Mouse (Mus musculus) lung, embryonic 15.5 days (tissue): Measurements from ENCODE around the gene Gm7980. TPM values are rescaled to one million over a fixed set of nuclear protein-coding genes. Genes with fewer than 3 reads are reported as not detected.
"Not testable (repeated sequence)": the region's sequence is repeated elsewhere in the genome, so short reads cannot be mapped to it uniquely, and the experiment has no call there.

Experiments
- ATAC-seq: fragments of 200-750 bp; cut with Nextera tagmentation; 2 replicates; pipeline ENCODE4 v1.8.0; 2017; ENCODE audit warnings: moderate number of reproducible peaks, borderline replicate concordance; ENCODE audit not compliant: low FRiP score, low TSS enrichment; ENCODE audit errors: extremely low read depth
- H3K27ac ChIP-seq: fragments of 300-500 bp; sonication (generic); 2 replicates; pipeline ENCODE4 v1.5.1; 2015; ENCODE audit warnings: moderate library complexity, mild to moderate bottlenecking, inconsistent platforms
- H3K27me3 ChIP-seq: fragments of 300-500 bp; sonication (generic); 2 replicates; pipeline ENCODE4 v1.6.1; 2015; ENCODE audit warnings: inconsistent platforms
- H3K36me3 ChIP-seq: fragments of 300-500 bp; sonication (generic); 2 replicates; pipeline ENCODE4 v1.6.1; 2015; ENCODE audit warnings: inconsistent platforms
- H3K4me1 ChIP-seq: fragments of 300-500 bp; sonication (generic); 2 replicates; pipeline ENCODE4 v1.6.1; 2015; ENCODE audit warnings: inconsistent platforms
- H3K4me2 ChIP-seq: fragments of 300-500 bp; sonication (generic); 2 replicates; pipeline ENCODE4 v1.6.1; 2015; ENCODE audit warnings: inconsistent platforms, mild to moderate bottlenecking, moderate library complexity
- H3K4me3 ChIP-seq: fragments of 300-500 bp; sonication (generic); 2 replicates; pipeline ENCODE4 v1.5.1; 2015; ENCODE audit warnings: mild to moderate bottlenecking, inconsistent platforms
- H3K9ac ChIP-seq: fragments of 300-500 bp; sonication (generic); 2 replicates; pipeline ENCODE4 v1.6.1; 2015; ENCODE audit warnings: inconsistent platforms
- H3K9me3 ChIP-seq: fragments of 300-500 bp; sonication (generic); 2 replicates; pipeline ENCODE4 v1.6.1; 2016; ENCODE audit warnings: inconsistent platforms
- WGBS: fragments of 180-500 bp; shearing (Covaris S2); methylation state at CpG from one replicate; pipeline ENCODE4 v1.1.7; 2015; 5-methylcytosine and 5-hydroxymethylcytosine counted together
- polyA plus RNA-seq: library from polyadenylated mRNA; unstranded; fragments of >200 nt; fragmentation: Nextera tagmentation; extraction: Ambion mirVana; gene quantifications from 2 replicates; pipeline ENCODE4 v1.2.1, GENCODE M21; 2015

The Gm7980 gene
- polyA plus RNA-seq: not detected in 2 replicates

- H3K4me1 ChIP-seq, H3K9ac ChIP-seq, H3K4me2 ChIP-seq, H3K36me3 ChIP-seq, H3K4me3 ChIP-seq, ATAC-seq, H3K9me3 ChIP-seq, H3K27me3 ChIP-seq, H3K27ac ChIP-seq: not testable (repeated sequence)
- WGBS: no CpG with 5 or more reads among the region's 2 CpGs
These were observed at the start of gene Gm7980 for GRCm38 (mm10) chr14:41907190-41907589. Gene Gm7980, minus strand, starts transcription at chr14:41907290.

- ATAC-seq, H3K9me3 ChIP-seq, H3K4me3 ChIP-seq, H3K27ac ChIP-seq, H3K4me1 ChIP-seq, H3K36me3 ChIP-seq, H3K27me3 ChIP-seq, H3K9ac ChIP-seq, H3K4me2 ChIP-seq: not testable (repeated sequence)
- 89% methylated on average over 2 of the region's 2 CpGs for WGBS
These were observed 36.6 kb upstream of the Gm7980 start, which contains the start of gene 1700024B05Rik for GRCm38 (mm10) chr14:41943695-41944094. Gene 1700024B05Rik, plus strand, starts transcription at chr14:41943995.

DNA sequence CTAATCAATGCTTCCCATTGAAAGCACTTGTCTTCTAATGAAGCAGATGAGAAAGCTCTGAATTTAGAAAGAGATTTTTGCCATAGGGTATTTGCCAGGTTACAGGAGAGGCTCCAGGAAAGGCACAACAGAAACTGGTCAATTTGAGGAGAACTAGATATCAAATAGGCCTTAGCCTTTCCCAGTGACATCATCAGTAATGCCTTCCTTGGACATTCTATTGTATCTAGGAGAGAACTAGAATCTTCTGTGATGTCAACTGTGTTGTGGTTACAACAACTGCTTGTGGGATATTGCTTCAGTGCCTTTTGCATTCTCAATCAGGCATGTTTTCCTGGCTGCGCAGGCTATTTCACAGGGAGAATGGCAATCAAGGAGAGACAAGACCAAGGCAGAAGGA, 17.6 kb upstream of the Gm7980 start, which contains the start of gene 1700049E17Rik1:
Gene 1700049E17Rik1, plus strand, starts transcription at position 301 of the 400 bp plus-strand sequence.
- H3K27ac ChIP-seq, ATAC-seq, H3K9ac ChIP-seq, H3K4me1 ChIP-seq, H3K36me3 ChIP-seq, H3K9me3 ChIP-seq, H3K27me3 ChIP-seq, H3K4me2 ChIP-seq, H3K4me3 ChIP-seq: not testable (repeated sequence)
- WGBS: no CpG with 5 or more reads among the region's 1 CpGs

Other genes with a start within 250 kb of the Gm7980 start
- not detected in 2 replicates for gene Gm8068, start 205.4 kb downstream of the Gm7980 start, polyA plus RNA-seq
- gene Gm7929, start 156.7 kb downstream of the Gm7980 start, polyA plus RNA-seq: not detected in 2 replicates
- not detected in 2 replicates for gene Gm47189, start 134.8 kb downstream of the Gm7980 start, polyA plus RNA-seq
- gene 1700049E17Rik1, start 17.7 kb upstream of the Gm7980 start, polyA plus RNA-seq: not detected in 2 replicates
- not detected in 2 replicates for gene 1700024B05Rik, start 36.7 kb upstream of the Gm7980 start, polyA plus RNA-seq
- not detected in 2 replicates for gene Gm6401, start 60.6 kb upstream of the Gm7980 start, polyA plus RNA-seq
- gene Gm3543, start 76.0 kb upstream of the Gm7980 start, polyA plus RNA-seq: not detected in 2 replicates
- gene Gm7951, start 210.1 kb upstream of the Gm7980 start, polyA plus RNA-seq: not detected in 2 replicates